Mouse (Mus musculus) kidney, adult 2 months (tissue): Measurements from ENCODE around the gene Spats2l.

Experiments used
- CTCF ChIP-seq: fragments of 200-500 bp; conservative IDR thresholded peaks from 2 replicates; pipeline ENCODE4 v1.5.1; 2011; ENCODE audit warnings: low read depth, mild to moderate bottlenecking, control low read depth, low read length, moderate library complexity, mixed read lengths; ENCODE audit not compliant: insufficient read depth, insufficient read length
- POLR2A ChIP-seq: fragments of 200-500 bp; IDR thresholded peaks from one replicate; pipeline ENCODE4 v1.6.1; 2011; ENCODE audit warnings: low read depth, low read length, control low read depth

- TF ChIP-seq POLR2A (no peak), CTCF (no peak)
Measured at GRCm38 (mm10) chr1:57810221-57810620, 36.3 kb downstream of the Spats2l start.
